Mouse (Mus musculus) spleen, postnatal 14 days (tissue): ENCODE measurements around the gene Prg3.

Source experiments
- DNase-seq, 2 experiments: peaks; one replicate each; pipeline ENCODE4 v3.0.0; 2021 to 2022; ENCODE audit warnings: low spot score in 2 of 2

The Prg3 gene

GRCm38 (mm10) chr2:85038336-85038735, 50.3 kb downstream of the Prg3 start:
- DNase-seq = no peak
